Mouse (Mus musculus) intestine, embryonic 14.5 days (tissue): ENCODE data around the gene Aadac. TPM values are rescaled to one million over a fixed set of nuclear protein-coding genes. Genes with fewer than 3 reads are reported as not detected.
A peak's percentile ranks its signal among the peaks of the same experiment; 100 is the strongest.

Source experiments
- ATAC-seq: fragments of 200-750 bp; cut with Nextera tagmentation; replicated peaks from 2 replicates; pipeline ENCODE4 v1.8.0; 2017; ENCODE audit warnings: low read depth, moderate number of reproducible peaks, moderate TSS enrichment, moderate library complexity; ENCODE audit not compliant: low FRiP score, low TSS enrichment
- DNase-seq: peaks from one replicate; pipeline ENCODE4 v3.0.0-alpha.2; 2018; ENCODE audit warnings: low spot score
- H3K27ac ChIP-seq: fragments of 300-500 bp; sonication (generic); 2 replicates; pipeline ENCODE4 v1.5.1; 2014; ENCODE audit warnings: low read depth, mild to moderate bottlenecking, control low read depth
- H3K27me3 ChIP-seq: fragments of 300-500 bp; sonication (generic); replicated peaks from 2 replicates; pipeline ENCODE4 v1.6.1; 2014; ENCODE audit warnings: low read length, control low read depth; ENCODE audit not compliant: control insufficient read depth, insufficient read depth
- H3K36me3 ChIP-seq: fragments of 300-500 bp; sonication (generic); 2 replicates; pipeline ENCODE4 v1.6.1; 2014; ENCODE audit warnings: low read length, control low read depth; ENCODE audit not compliant: control insufficient read depth, insufficient read depth
- H3K4me1 ChIP-seq: fragments of 300-500 bp; sonication (generic); replicated peaks from 2 replicates; pipeline ENCODE4 v1.6.1; 2014; ENCODE audit warnings: low read length, control low read depth, mixed read lengths; ENCODE audit not compliant: control insufficient read depth, insufficient read depth
- H3K4me2 ChIP-seq: fragments of 300-500 bp; sonication (generic); 2 replicates; pipeline ENCODE4 v1.6.1; 2014; ENCODE audit warnings: low read length
- H3K4me3 ChIP-seq: fragments of 300-500 bp; sonication (generic); 2 replicates; pipeline ENCODE4 v1.5.1; 2014; ENCODE audit warnings: low read depth, low read length, control low read depth, mixed read lengths
- H3K9ac ChIP-seq: fragments of 300-500 bp; sonication (generic); 2 replicates; pipeline ENCODE4 v1.6.1; 2014; ENCODE audit warnings: mild to moderate bottlenecking, low read length
- H3K9me3 ChIP-seq: fragments of 300-500 bp; sonication (generic); 2 replicates; pipeline ENCODE4 v1.6.1; 2016; ENCODE audit warnings: low read length, control low read depth; ENCODE audit not compliant: control insufficient read depth
- WGBS: fragments of 180-500 bp; shearing (Covaris S2); extraction: QIAGEN DNeasy Blood & Tissue Kit; methylation state at CpG from one replicate; pipeline ENCODE4 v1.1.7; 2014; 5-methylcytosine and 5-hydroxymethylcytosine counted together
- polyA plus RNA-seq: library from polyadenylated mRNA; unstranded; fragments of >200 nt; fragmentation: Nextera tagmentation; extraction: Ambion mirVana; gene quantifications from 2 replicates; pipeline ENCODE4 v1.2.1, GENCODE M21; 2014

Gene Aadac
- polyA plus RNA-seq, 1 experiment from 2014 or later: 22.1 TPM

- Histone ChIP-seq H3K4me2 (no peak overlapping the region), H3K27ac (no peak overlapping the region), H3K9me3 (no peaks in the 10 kb centered on the region), H3K4me3 (no peak overlapping the region), H3K27me3 (no peaks in the 10 kb centered on the region), H3K9ac (no peak overlapping the region), H3K4me1 (no peaks in the 10 kb centered on the region), H3K36me3 (no peaks in the 10 kb centered on the region)
- no peak for DNase-seq
- WGBS: 88% methylated on average over 2 of the region's 2 CpGs
- peak; percentile 82; the same call in 1 of the 2 replicates for ATAC-seq
These were observed 31.7 kb downstream of the Aadac start for GRCm38 (mm10) chr3:60057070-60057808.

GRCm38 (mm10) chr3:60057809-60058082, 32.2 kb downstream of the Aadac start:
- Histone ChIP-seq H3K4me3 (no peak overlapping the region), H3K4me2 (no peak overlapping the region), H3K9me3 (no peaks in the 10 kb centered on the region), H3K4me1 (no peaks in the 10 kb centered on the region), H3K27ac (no peak overlapping the region), H3K36me3 (no peaks in the 10 kb centered on the region), H3K27me3 (no peaks in the 10 kb centered on the region), H3K9ac (no peak overlapping the region)
- DNase-seq (no peak), ATAC-seq (peak; percentile 70; the same call in 1 of the 2 replicates)
- 40% methylated on average over 1 of the region's 1 CpGs for WGBS

- H3K27me3 ChIP-seq: no peaks in the 10 kb centered on the region
- no peak overlapping the region for H3K4me2 ChIP-seq
- WGBS: 55% methylated on average over 1 of the region's 1 CpGs
- no peak overlapping the region for H3K27ac ChIP-seq
- no peaks in the 10 kb centered on the region for H3K36me3 ChIP-seq
- no peak overlapping the region for H3K4me3 ChIP-seq
- no peaks in the 10 kb centered on the region for H3K9me3 ChIP-seq
- ATAC-seq (no peak), DNase-seq (no peak)
- no peak overlapping the region for H3K9ac ChIP-seq
- H3K4me1 ChIP-seq: no peaks in the 10 kb centered on the region
These were observed 53.4 kb downstream of the Aadac start for GRCm38 (mm10) chr3:60078883-60079415.

GRCm38 (mm10) chr3:60080572-60080971, 55.1 kb downstream of the Aadac start:
- H3K36me3 ChIP-seq: no peaks in the 10 kb centered on the region
- 57% methylated on average over 4 of the region's 4 CpGs for WGBS
- no peaks in the 10 kb centered on the region for H3K27me3 ChIP-seq
- H3K4me2 ChIP-seq: no peak overlapping the region
- H3K4me3 ChIP-seq: no peak overlapping the region
- no peak overlapping the region for H3K9ac ChIP-seq
- H3K9me3 ChIP-seq: no peaks in the 10 kb centered on the region
- DNase-seq (no peak), ATAC-seq (no peak)
- H3K4me1 ChIP-seq: no peaks in the 10 kb centered on the region
- H3K27ac ChIP-seq: no peak overlapping the region

GRCm38 (mm10) chr3:60081648-60082047, 56.1 kb downstream of the Aadac start, which contains the start of gene Sucnr1:
Gene Sucnr1 (plus strand): TSS chr3:60081869.
- no peaks in the 10 kb centered on the region for H3K36me3 ChIP-seq
- H3K27me3 ChIP-seq: no peaks in the 10 kb centered on the region
- WGBS: 80% methylated on average over 4 of the region's 4 CpGs
- H3K27ac ChIP-seq: no peak within 1 kb of the TSS
- no peak within 1 kb of the TSS for H3K4me2 ChIP-seq
- ATAC-seq (no peak), DNase-seq (no peak)
- no peak within 1 kb of the TSS for H3K9ac ChIP-seq
- no peaks in the 10 kb centered on the region for H3K4me1 ChIP-seq
- no peaks in the 10 kb centered on the region for H3K9me3 ChIP-seq
- no peak within 1 kb of the TSS for H3K4me3 ChIP-seq

- H3K4me2 ChIP-seq: no peak overlapping the region
- 85% methylated on average over 3 of the region's 3 CpGs for WGBS
- no peaks in the 10 kb centered on the region for H3K27me3 ChIP-seq
- no peak for DNase-seq
- H3K4me3 ChIP-seq: no peak overlapping the region
- H3K9ac ChIP-seq: no peak overlapping the region
- no peaks in the 10 kb centered on the region for H3K9me3 ChIP-seq
- no peak for ATAC-seq
- H3K4me1 ChIP-seq: no peaks in the 10 kb centered on the region
- H3K36me3 ChIP-seq: no peaks in the 10 kb centered on the region
- no peak overlapping the region for H3K27ac ChIP-seq
These were observed 57.2 kb downstream of the Aadac start for GRCm38 (mm10) chr3:60082746-60083145.

- H3K9ac ChIP-seq: no peak overlapping the region
- H3K27ac ChIP-seq: no peak overlapping the region
- no peaks in the 10 kb centered on the region for H3K4me1 ChIP-seq
- 85% methylated on average over 2 of the region's 2 CpGs for WGBS
- DNase-seq (no peak), ATAC-seq (no peak)
- no peaks in the 10 kb centered on the region for H3K27me3 ChIP-seq
- H3K4me2 ChIP-seq: no peak overlapping the region
- no peaks in the 10 kb centered on the region for H3K36me3 ChIP-seq
- no peak overlapping the region for H3K4me3 ChIP-seq
- no peaks in the 10 kb centered on the region for H3K9me3 ChIP-seq
These were observed 60.2 kb downstream of the Aadac start for GRCm38 (mm10) chr3:60085729-60086128.
